ENCODE assay signal across 8 mouse cellular contexts in genomic region chr11:60879423-60879822, GRCm38 (mm10). TPM values are rescaled to one million over a fixed set of nuclear protein-coding genes. Genes with fewer than 3 reads are reported as not detected.
DNase-seq lines count a peak whose midpoint lies in the region; ATAC-seq and TF ChIP-seq lines count a peak whose summit lies in the region.

No protein-coding gene starts in this region.

- ATAC-seq in kidney, embryonic 14.5 days (ENCODE audit: low FRiP score, low TSS enrichment) = no peak
- ATAC-seq in stomach, postnatal 0 days (ENCODE audit: low FRiP score, low TSS enrichment) = peak; percentile 21

- H3K4me2 ChIP-seq in kidney, embryonic 14.5 days (replicated peaks; ENCODE audit: low read depth, low read length) = peak overlapping the region; percentile 53
- peak overlapping the region; percentile 75 for H3K4me2 ChIP-seq in stomach, postnatal 0 days (replicated peaks; ENCODE audit: low read depth)

- peaks cover 12% of the 10 kb centered on the region for H3K36me3 ChIP-seq in heart, embryonic 10.5 days
- H3K36me3 ChIP-seq in kidney, embryonic 14.5 days (ENCODE audit: control insufficient read depth, insufficient read depth, low read length) = no peaks in the 10 kb centered on the region; the same call in 1 of the 2 replicates
- no peaks in the 10 kb centered on the region for H3K36me3 ChIP-seq in liver, adult 2 months (ENCODE audit: control insufficient read depth, insufficient read depth, low read length)
- no peaks in the 10 kb centered on the region for H3K36me3 ChIP-seq in stomach, postnatal 0 days (ENCODE audit: control insufficient read depth, insufficient read depth, low read length)

- H3K27me3 ChIP-seq in heart, embryonic 10.5 days (ENCODE audit: insufficient read depth, poor library complexity, severe bottlenecking) = no peaks in the 10 kb centered on the region
- no peaks in the 10 kb centered on the region for H3K27me3 ChIP-seq in kidney, embryonic 14.5 days (ENCODE audit: control insufficient read depth, insufficient read depth, low read length)
- H3K27me3 ChIP-seq in liver, adult 2 months (ENCODE audit: control insufficient read depth, insufficient read depth, low read length) = no peaks in the 10 kb centered on the region
- no peaks in the 10 kb centered on the region for H3K27me3 ChIP-seq in stomach, postnatal 0 days (ENCODE audit: control insufficient read depth, insufficient read depth, low read length)

- H3K27ac ChIP-seq in heart, embryonic 10.5 days = peak overlapping the region; percentile 98
- H3K27ac ChIP-seq in kidney, embryonic 14.5 days (ENCODE audit: low read depth, low read length) = peak overlapping the region; percentile 93
- peak overlapping the region; percentile 91 for H3K27ac ChIP-seq in liver, adult 2 months (replicated peaks; ENCODE audit: insufficient read depth, low read depth, low read length)
- peak overlapping the region; percentile 98 for H3K27ac ChIP-seq in stomach, postnatal 0 days (replicated peaks)

- WGBS in heart, embryonic 10.5 days = 2% methylated on average over 11 of the region's 11 CpGs
- WGBS in kidney, embryonic 14.5 days = 3% methylated on average over 11 of the region's 11 CpGs
- WGBS in liver, adult 2 months = under 1% methylated on average over 11 of the region's 11 CpGs
- 2% methylated on average over 11 of the region's 11 CpGs for WGBS in stomach, postnatal 0 days

- H3K9ac ChIP-seq in kidney, embryonic 14.5 days (ENCODE audit: low read depth, low read length) = peak overlapping the region; percentile 92
- peak overlapping the region; percentile 90 for H3K9ac ChIP-seq in liver, adult 2 months (ENCODE audit: low read depth, low read length)
- H3K9ac ChIP-seq in stomach, postnatal 0 days (ENCODE audit: low read length) = peak overlapping the region; percentile 71

- H3K4me1 ChIP-seq in heart, embryonic 10.5 days = peaks cover 47% of the 10 kb centered on the region
- peaks cover 19% of the 10 kb centered on the region for H3K4me1 ChIP-seq in kidney, embryonic 14.5 days (ENCODE audit: control insufficient read depth, insufficient read depth, low read length)
- peaks cover 19% of the 10 kb centered on the region for H3K4me1 ChIP-seq in liver, adult 2 months (ENCODE audit: control insufficient read depth, insufficient read depth, low read length)
- H3K4me1 ChIP-seq in stomach, postnatal 0 days (replicated peaks; ENCODE audit: control insufficient read depth, insufficient read depth) = peaks cover 4% of the 10 kb centered on the region

- TF ChIP-seq CTCF in liver, adult 2 months (IDR thresholded peaks at IDR 0.05; ENCODE audit: low read depth, low read length) = peak; percentile 73
- TF ChIP-seq CTCF in stomach, postnatal 0 days (IDR thresholded peaks at IDR 0.05; ENCODE audit: low read depth) = peak; percentile 85

- TF ChIP-seq EP300 in stomach, postnatal 0 days (optimal IDR thresholded peaks at IDR 0.05) = no peak

- peaks cover 31% of the 10 kb centered on the region; the same call in 1 of the 2 replicates for H3K79me2 ChIP-seq in liver, adult 2 months (ENCODE audit: control insufficient read depth, insufficient read depth, low read length)

- DNase-seq in 3134 (ENCODE audit: extremely low read depth, insufficient read length, low spot score) = peak; percentile 46
- DNase-seq in T-cell, adult 2 months (ENCODE audit: low spot score) = peak; percentile 78
- peak; percentile 84 for DNase-seq in embryo, embryonic 11 days
- peak; percentile 83 for DNase-seq in heart, embryonic 10.5 days (ENCODE audit: low spot score)
- peak; percentile 97 for DNase-seq in liver, adult 2 months (ENCODE audit: extremely low read depth, low read depth, low spot score)
- DNase-seq in monocyte, adult 2 months (ENCODE audit: low read depth in 1 of 2, low spot score in 2 of 2) = peak; percentile 28 to 55
- peak; percentile 72 for DNase-seq in stomach, postnatal 0 days (ENCODE audit: low spot score)

- H3K9me3 ChIP-seq in heart, embryonic 10.5 days = no peaks in the 10 kb centered on the region
- H3K9me3 ChIP-seq in kidney, embryonic 14.5 days (ENCODE audit: control insufficient read depth, low read length) = no peaks in the 10 kb centered on the region
- no peaks in the 10 kb centered on the region for H3K9me3 ChIP-seq in stomach, postnatal 0 days (ENCODE audit: control insufficient read depth, low read length)

- TF ChIP-seq POLR2A in liver, adult 2 months (IDR thresholded peaks at IDR 0.05; ENCODE audit: extremely low read depth, insufficient read depth, low read length) = no peak

- peak overlapping the region; percentile 99 for H3K4me3 ChIP-seq in heart, embryonic 10.5 days
- peak overlapping the region; percentile 78 for H3K4me3 ChIP-seq in kidney, embryonic 14.5 days (ENCODE audit: low read length)
- H3K4me3 ChIP-seq in liver, adult 2 months (ENCODE audit: insufficient read depth, low read depth, low read length) = peak overlapping the region; percentile 79
- peak overlapping the region; percentile 97 for H3K4me3 ChIP-seq in stomach, postnatal 0 days (ENCODE audit: low read depth, low read length)

RNA-seq across cellular contexts. Expression of gene Tmem11, which starts 0.4 kb away (rescaled TPM):
- 77.3 and 80.5 TPM in 2 replicates for polyA plus RNA-seq in heart, embryonic 10.5 days (2016; fragmentation: Nextera tagmentation; extraction: Ambion mirVana)
- 72.8 and 72.9 TPM in 2 replicates for polyA plus RNA-seq in kidney, embryonic 14.5 days (2014; fragmentation: Nextera tagmentation; extraction: Ambion mirVana)
- total RNA-seq in liver, adult 2 months (2014; rRNA removed) = 19.8 and 20.0 TPM in 2 replicates
- polyA plus RNA-seq in liver, adult 2 months (2012; rRNA removed) = 48.9 and 67.8 TPM in 2 replicates
- 39.8 and 42.1 TPM in 2 replicates for polyA plus RNA-seq in stomach, postnatal 0 days (2015; fragmentation: Nextera tagmentation; extraction: Ambion mirVana)

RNA-seq across cellular contexts. Expression of gene Natd1, which starts 35.1 kb away (rescaled TPM):
- polyA plus RNA-seq in heart, embryonic 10.5 days (2016; fragmentation: Nextera tagmentation; extraction: Ambion mirVana) = 25.5 and 28.6 TPM in 2 replicates
- polyA plus RNA-seq in kidney, embryonic 14.5 days (2014; fragmentation: Nextera tagmentation; extraction: Ambion mirVana) = 15.7 and 25.0 TPM in 2 replicates
- total RNA-seq in liver, adult 2 months (2014; rRNA removed) = 1.1 and 2.2 TPM in 2 replicates
- polyA plus RNA-seq in liver, adult 2 months (2012; rRNA removed) = 6.6 and 7.0 TPM in 2 replicates
- polyA plus RNA-seq in stomach, postnatal 0 days (2015; fragmentation: Nextera tagmentation; extraction: Ambion mirVana) = 6.7 and 8.3 TPM in 2 replicates

RNA-seq across cellular contexts. Expression of gene Dhrs7b, which starts 49.0 kb away (rescaled TPM):
- 36.6 and 40.9 TPM in 2 replicates for polyA plus RNA-seq in heart, embryonic 10.5 days (2016; fragmentation: Nextera tagmentation; extraction: Ambion mirVana)
- 34.3 and 35.8 TPM in 2 replicates for polyA plus RNA-seq in kidney, embryonic 14.5 days (2014; fragmentation: Nextera tagmentation; extraction: Ambion mirVana)
- 23.5 and 28.8 TPM in 2 replicates for total RNA-seq in liver, adult 2 months (2014; rRNA removed)
- polyA plus RNA-seq in liver, adult 2 months (2012; rRNA removed) = 15.0 and 15.5 TPM in 2 replicates
- polyA plus RNA-seq in stomach, postnatal 0 days (2015; fragmentation: Nextera tagmentation; extraction: Ambion mirVana) = 28.0 and 28.1 TPM in 2 replicates

RNA-seq across cellular contexts. Expression of gene Map2k3, which starts 52.4 kb away (rescaled TPM):
- polyA plus RNA-seq in heart, embryonic 10.5 days (2016; fragmentation: Nextera tagmentation; extraction: Ambion mirVana) = 86.5 and 91.3 TPM in 2 replicates
- 69.0 and 106 TPM in 2 replicates for polyA plus RNA-seq in kidney, embryonic 14.5 days (2014; fragmentation: Nextera tagmentation; extraction: Ambion mirVana)
- 25.7 and 30.3 TPM in 2 replicates for total RNA-seq in liver, adult 2 months (2014; rRNA removed)
- 36.9 and 39.7 TPM in 2 replicates for polyA plus RNA-seq in liver, adult 2 months (2012; rRNA removed)
- polyA plus RNA-seq in stomach, postnatal 0 days (2015; fragmentation: Nextera tagmentation; extraction: Ambion mirVana) = 105 and 108 TPM in 2 replicates

Comparison
In these comparisons a context has a peak if more than half of its experiments do, and no peak if none do; other contexts are left out.
1. DNase-seq: peak in every context shown above with its lines; median percentile 97 in liver, adult 2 months; 84 in embryo, embryonic 11 days; 83 in heart, embryonic 10.5 days; 78 in T-cell, adult 2 months; 72 in stomach, postnatal 0 days; 46 in 3134; 42 in monocyte, adult 2 months.